Mouse (Mus musculus) hindbrain, postnatal 0 days (tissue): ENCODE data around the gene Rps15. TPM values are rescaled to one million over a fixed set of nuclear protein-coding genes. Genes with fewer than 3 reads are reported as not detected.

Experiments used
- ATAC-seq: fragments of 200-750 bp; cut with Nextera tagmentation; 2 replicates; pipeline ENCODE4 v1.8.0; 2017; ENCODE audit warnings: mild to moderate bottlenecking, moderate TSS enrichment, moderate library complexity
- DNase-seq: peaks from one replicate; pipeline ENCODE4 v3.0.0-alpha.2; 2015; ENCODE audit warnings: low spot score
- H3K27ac ChIP-seq: fragments of 300-500 bp; sonication (generic); 2 replicates; pipeline ENCODE4 v1.5.1; 2014; ENCODE audit warnings: mild to moderate bottlenecking
- H3K27me3 ChIP-seq: fragments of 300-500 bp; sonication (generic); 2 replicates; pipeline ENCODE4 v1.6.1; 2014; ENCODE audit warnings: low read length, mixed read lengths; ENCODE audit not compliant: insufficient read depth
- H3K36me3 ChIP-seq: fragments of 300-500 bp; sonication (generic); 2 replicates; pipeline ENCODE4 v1.6.1; 2014; ENCODE audit warnings: low read length, mixed read lengths; ENCODE audit not compliant: insufficient read depth
- H3K4me1 ChIP-seq: fragments of 300-500 bp; sonication (generic); 2 replicates; pipeline ENCODE4 v1.6.1; 2014; ENCODE audit warnings: antibody characterized with exemption, low read length, mixed read lengths; ENCODE audit not compliant: insufficient read depth
- H3K4me2 ChIP-seq: fragments of 300-500 bp; sonication (generic); 2 replicates; pipeline ENCODE4 v1.6.1; 2014; ENCODE audit warnings: low read depth, mild to moderate bottlenecking, low read length, moderate library complexity, mixed read lengths
- H3K4me3 ChIP-seq: fragments of 300-500 bp; sonication (generic); 2 replicates; pipeline ENCODE4 v1.5.1; 2014; ENCODE audit warnings: low read length
- H3K9ac ChIP-seq: fragments of 300-500 bp; sonication (generic); replicated peaks from 2 replicates; pipeline ENCODE4 v1.6.1; 2014; ENCODE audit warnings: mild to moderate bottlenecking, low read length, moderate library complexity, mixed read lengths
- H3K9me3 ChIP-seq: fragments of 300-500 bp; sonication (generic); 2 replicates; pipeline ENCODE4 v1.6.1; 2016; ENCODE audit warnings: low read length, mixed read lengths
- CTCF ChIP-seq: IDR thresholded peaks from 2 replicates; pipeline ENCODE4 v1.5.1; 2016; ENCODE audit warnings: antibody characterized with exemption, control low read depth, low read depth
- WGBS: fragments of 180-500 bp; shearing (Covaris S2); extraction: QIAGEN DNeasy Blood & Tissue Kit; methylation state at CpG from one replicate; pipeline ENCODE4 v1.1.7; 2014; 5-methylcytosine and 5-hydroxymethylcytosine counted together
- polyA plus RNA-seq: library from polyadenylated mRNA; unstranded; fragments of >200 nt; fragmentation: Nextera tagmentation; extraction: Ambion mirVana; gene quantifications from 2 replicates; pipeline ENCODE4 v1.2.1, GENCODE M21; 2015
- total RNA-seq: library from RNA; depleted of rRNA; stranded (reverse); fragments of >200 nt; gene quantifications from 2 replicates; pipeline ENCODE4 v1.2.3, GENCODE M21; 2014

The Rps15 gene
- total and polyA plus RNA-seq, 2 experiments from 2014 or later, result 676 to 1,031 TPM

DNA sequence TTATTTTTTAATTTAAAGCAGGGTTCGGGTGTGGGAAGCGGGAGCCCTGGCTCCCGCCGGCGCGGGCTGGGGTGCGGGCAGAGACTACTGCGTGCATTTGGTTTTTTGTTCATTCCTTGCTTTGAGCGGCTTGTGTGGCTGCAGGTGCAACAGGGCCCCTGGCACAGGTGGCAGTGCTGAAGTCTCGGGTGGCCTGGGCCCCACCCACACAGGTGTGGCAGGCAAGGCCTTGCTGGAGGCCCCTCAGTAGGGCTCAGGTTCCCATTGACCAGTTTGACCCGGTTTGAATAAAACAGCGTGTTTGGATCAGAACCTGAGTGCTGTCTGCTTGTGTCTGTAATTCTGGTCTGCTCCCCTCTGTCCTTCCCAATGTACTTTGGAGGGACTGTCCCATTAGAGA is 4.2 kb upstream of the Rps15 start:
- Histone ChIP-seq H3K36me3 (peaks cover 26% of the 10 kb centered on the region), H3K27me3 (no peaks in the 10 kb centered on the region), H3K4me1 (no peaks in the 10 kb centered on the region), H3K27ac (no peak overlapping the region), H3K4me2 (no peak overlapping the region), H3K9ac (no peak overlapping the region), H3K4me3 (no peak overlapping the region), H3K9me3 (no peaks in the 10 kb centered on the region)
- 93% methylated on average over 12 of the region's 12 CpGs for WGBS
- DNase-seq, result no peak
- no peak for TF ChIP-seq CTCF
- no peak for ATAC-seq

DNA sequence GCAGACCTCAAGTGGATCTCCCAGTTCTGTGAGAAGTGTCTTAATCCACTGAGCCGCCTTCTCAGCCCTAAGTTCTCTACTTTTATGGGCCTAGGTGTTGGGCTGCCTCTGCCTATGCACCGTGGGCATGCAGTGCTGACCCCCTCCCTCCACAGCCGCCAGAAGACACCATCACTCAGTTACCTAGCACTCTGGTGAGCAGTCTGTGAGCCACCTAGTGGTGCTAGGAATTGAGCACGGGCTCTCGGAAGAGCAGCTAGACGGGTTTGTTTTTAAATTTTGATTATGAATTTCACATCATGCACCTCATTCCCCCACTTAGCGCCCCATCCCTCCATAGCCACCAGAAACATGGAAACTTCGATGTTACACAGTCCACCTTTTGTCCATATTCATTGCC is 3.6 kb upstream of the Rps15 start:
- Histone ChIP-seq H3K36me3 (peaks cover 21% of the 10 kb centered on the region), H3K9ac (no peak overlapping the region)
- no peak for ATAC-seq

DNA sequence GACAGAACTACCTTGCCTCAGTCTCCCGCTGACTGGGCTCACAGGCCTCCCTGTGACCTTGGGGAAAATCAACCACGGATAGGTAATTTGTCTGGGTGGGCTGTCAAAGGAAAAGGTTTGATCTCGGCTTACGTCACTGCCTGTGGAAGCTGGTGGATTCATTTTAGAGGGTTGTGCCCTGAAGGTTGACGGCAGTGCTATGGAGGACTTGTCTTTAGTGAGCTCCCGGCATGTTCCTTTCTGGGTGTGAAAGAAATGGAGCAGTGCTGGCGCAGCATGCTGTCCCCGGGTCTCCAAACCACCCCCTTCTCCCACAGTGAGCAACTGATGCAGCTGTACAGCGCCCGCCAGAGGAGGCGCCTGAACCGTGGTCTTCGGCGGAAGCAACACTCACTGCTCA is 1.1 kb downstream of the Rps15 start:
- H3K9ac ChIP-seq, result peak overlapping the region; percentile 94
- H3K27ac ChIP-seq, result peak overlapping the region; percentile 96
- TF ChIP-seq CTCF, result peak; percentile 20; the same call in 1 of the 2 replicates
- H3K4me2 ChIP-seq, result peak overlapping the region; percentile 95
- H3K4me1 ChIP-seq, result peaks cover 29% of the 10 kb centered on the region
- no peaks in the 10 kb centered on the region for H3K9me3 ChIP-seq
- peak overlapping the region; percentile 67 for H3K4me3 ChIP-seq
- DNase-seq (no peak), ATAC-seq (no peak)
- H3K36me3 ChIP-seq, result peaks cover 11% of the 10 kb centered on the region; the same call in 1 of the 2 replicates
- no peaks in the 10 kb centered on the region for H3K27me3 ChIP-seq
- 20% methylated on average over 14 of the region's 14 CpGs for WGBS

More for the DNA sequence above, 3.6 kb upstream of the Rps15 start:
- no peak overlapping the region for H3K4me2 ChIP-seq
- H3K27ac ChIP-seq, result no peak overlapping the region
- TF ChIP-seq CTCF, result peak; percentile 47
- 0 out of 2 replicates have a peak, but pooled peaks cover 3% of the 10 kb centered on the region for H3K4me1 ChIP-seq
- DNase-seq, result no peak
- 59% methylated on average over 8 of the region's 8 CpGs for WGBS
- no peaks in the 10 kb centered on the region for H3K9me3 ChIP-seq
- no peaks in the 10 kb centered on the region for H3K27me3 ChIP-seq
- H3K4me3 ChIP-seq, result no peak overlapping the region

DNA sequence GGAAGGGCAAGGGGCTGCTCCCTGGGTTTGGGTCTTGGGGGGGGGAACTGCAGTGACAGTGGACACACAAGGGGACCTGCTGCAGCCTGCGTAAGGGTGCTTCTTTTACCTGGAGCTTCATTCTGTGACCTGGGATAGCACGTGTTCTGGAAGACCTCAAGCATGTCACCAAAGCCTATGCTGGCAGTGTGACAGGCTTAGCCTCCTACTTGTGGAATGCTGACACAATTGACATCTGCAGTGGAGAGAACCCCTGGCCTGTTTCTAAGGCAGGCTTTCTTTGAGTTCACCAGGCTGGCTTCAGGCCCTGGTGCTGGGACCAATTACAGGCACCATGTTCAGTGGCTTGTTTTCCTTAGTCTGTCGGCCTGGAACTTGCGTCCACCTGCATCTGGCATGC is 2.1 kb downstream of the Rps15 start:
- DNase-seq, result no peak
- Histone ChIP-seq H3K27ac (0 out of 2 replicates have a peak overlapping the region, but pooled peaks have one; percentile 6), H3K36me3 (peaks cover 10% of the 10 kb centered on the region; the same call in 1 of the 2 replicates), H3K27me3 (no peaks in the 10 kb centered on the region), H3K4me3 (no peak overlapping the region), H3K9me3 (no peaks in the 10 kb centered on the region), H3K4me2 (no peak overlapping the region), H3K4me1 (peaks cover 31% of the 10 kb centered on the region), H3K9ac (peak overlapping the region; percentile 4; the same call in 1 of the 2 replicates)
- WGBS, result 70% methylated on average over 4 of the region's 4 CpGs
- no peak for TF ChIP-seq CTCF
- ATAC-seq, result no peak

DNA sequence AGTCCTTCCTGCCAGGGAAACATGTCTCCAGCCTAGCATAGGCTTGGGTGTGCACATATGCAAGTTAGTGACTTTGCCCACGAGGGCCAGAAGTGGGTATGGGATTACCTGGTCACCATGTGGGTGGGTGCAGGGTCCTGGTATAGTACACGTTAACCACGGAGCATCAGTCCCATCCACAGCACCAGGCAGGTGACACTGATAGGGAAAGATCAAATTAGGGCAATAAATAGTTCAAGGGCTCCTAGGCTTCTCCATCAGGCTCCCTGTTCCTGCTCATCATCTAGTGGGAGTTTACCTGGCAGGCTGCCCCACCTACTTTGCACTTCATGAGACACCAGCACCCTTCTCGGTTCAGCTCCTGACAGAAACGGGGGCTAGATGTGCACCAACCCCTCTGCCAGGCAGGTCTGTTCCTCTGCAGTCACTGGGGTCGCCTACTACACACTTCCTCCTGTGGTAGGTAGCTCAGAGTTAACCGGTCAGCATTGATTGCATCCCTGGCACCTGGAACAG is 2.6 kb downstream of the Rps15 start:
- no peak overlapping the region for H3K9ac ChIP-seq
- WGBS, result 45% methylated on average over 7 of the region's 7 CpGs
- H3K4me3 ChIP-seq, result no peak overlapping the region
- DNase-seq (no peak), ATAC-seq (no peak)
- H3K9me3 ChIP-seq, result no peaks in the 10 kb centered on the region
- no peak overlapping the region for H3K4me2 ChIP-seq
- H3K36me3 ChIP-seq, result peaks cover 10% of the 10 kb centered on the region; the same call in 1 of the 2 replicates
- TF ChIP-seq CTCF, result no peak
- peak overlapping the region; percentile 99 for H3K27ac ChIP-seq
- H3K27me3 ChIP-seq, result no peaks in the 10 kb centered on the region
- H3K4me1 ChIP-seq, result peaks cover 31% of the 10 kb centered on the region

DNA sequence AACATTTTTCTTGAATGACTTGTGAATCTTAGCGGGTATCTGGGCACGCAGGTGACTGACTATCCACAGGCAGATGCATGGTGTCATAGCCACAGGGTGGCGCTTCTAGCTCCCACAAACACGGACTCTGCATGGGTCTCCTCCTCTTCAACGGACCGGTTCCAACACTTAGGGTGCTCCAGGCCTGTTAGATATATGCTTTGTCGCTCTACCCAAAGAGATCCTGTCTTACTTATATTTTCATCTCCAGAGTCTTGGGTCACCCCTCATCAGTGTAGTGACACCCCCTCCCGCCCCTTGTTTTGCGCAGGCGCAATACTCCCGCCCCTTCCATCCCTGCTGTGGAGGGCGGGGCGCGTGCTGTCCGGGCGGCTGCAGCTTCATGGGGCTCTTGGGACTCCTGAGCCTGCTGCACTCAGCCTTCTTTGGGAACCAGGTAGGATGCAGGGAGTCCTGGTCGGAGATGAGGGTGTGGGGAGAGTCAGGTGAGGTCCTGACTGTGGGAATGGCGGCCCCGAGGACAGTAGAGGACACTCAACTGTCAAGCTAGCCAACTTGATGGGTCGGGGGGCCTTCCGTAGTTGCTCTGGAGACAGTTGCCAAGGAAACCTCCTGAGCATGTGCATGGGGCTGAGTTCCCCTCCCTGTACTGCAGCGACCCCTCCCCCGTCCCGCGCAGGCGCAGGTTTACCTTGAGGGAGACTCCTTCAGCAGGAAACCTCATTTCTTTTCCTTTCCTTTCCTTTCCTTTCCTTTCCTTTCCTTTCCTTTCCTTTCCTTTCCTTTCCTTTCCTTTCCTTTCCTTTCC is 3.6 kb downstream of the Rps15 start, which contains the start of gene Apc2:
Apc2 (plus strand) TSS at position 360 of the 808 bp plus-strand sequence.
- H3K4me3 ChIP-seq, result peak within 1 kb of the TSS; percentile 48
- H3K36me3 ChIP-seq, result peaks cover 10% of the 10 kb centered on the region; the same call in 1 of the 2 replicates
- H3K27ac ChIP-seq, result peak within 1 kb of the TSS; percentile 99
- peak; percentile 52 for ATAC-seq
- WGBS, result under 1% methylated on average over 26 of the region's 26 CpGs
- peak; percentile 94 for DNase-seq
- H3K4me1 ChIP-seq, result peaks cover 31% of the 10 kb centered on the region
- no peaks in the 10 kb centered on the region for H3K9me3 ChIP-seq
- H3K27me3 ChIP-seq, result no peaks in the 10 kb centered on the region
- H3K9ac ChIP-seq, result peak within 1 kb of the TSS; percentile 64
- peak; percentile 78 for TF ChIP-seq CTCF
- peak within 1 kb of the TSS; percentile 79 for H3K4me2 ChIP-seq

DNA sequence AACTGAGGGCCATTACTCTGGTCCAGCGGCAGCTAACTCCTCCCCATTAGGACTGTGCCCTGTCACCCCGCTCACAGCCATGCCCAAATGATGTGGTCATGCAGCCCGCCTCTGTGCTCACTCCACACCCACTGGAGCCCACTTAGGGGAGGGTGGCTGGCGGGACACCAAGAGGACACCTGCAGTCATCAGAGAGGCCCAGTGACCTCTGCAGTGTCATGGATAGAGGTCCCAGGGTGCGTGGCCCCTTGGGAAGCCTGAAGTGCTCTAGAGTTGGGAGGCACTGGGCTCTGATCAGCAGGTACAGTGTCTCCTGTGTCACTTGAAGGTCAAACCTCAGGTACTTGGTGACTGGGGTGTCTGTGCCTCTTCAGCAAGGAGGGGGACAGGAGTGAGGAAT is 4.6 kb downstream of the Rps15 start:
- DNase-seq, result no peak
- Histone ChIP-seq H3K9me3 (no peaks in the 10 kb centered on the region), H3K4me2 (peak overlapping the region; percentile 79), H3K9ac (peak overlapping the region; percentile 64), H3K4me3 (peak overlapping the region; percentile 48; the same call in 1 of the 2 replicates), H3K27ac (peak overlapping the region; percentile 99), H3K27me3 (no peaks in the 10 kb centered on the region), H3K4me1 (peaks cover 38% of the 10 kb centered on the region), H3K36me3 (peaks cover 10% of the 10 kb centered on the region; the same call in 1 of the 2 replicates)
- TF ChIP-seq CTCF, result no peak
- no peak for ATAC-seq
- WGBS, result 71% methylated on average over 5 of the region's 5 CpGs
